In genomic region chr12:76370831-76371571, GRCm38 (mm10) we compare ENCODE assay signal across 8 mouse cellular contexts. TPM values are rescaled to one million over a fixed set of nuclear protein-coding genes. Genes with fewer than 3 reads are reported as not detected.
DNase-seq lines count a peak whose midpoint lies in the region; ATAC-seq and TF ChIP-seq lines count a peak whose summit lies in the region.

No protein-coding gene starts in this region.

- peak; percentile 83 for DNase-seq in brain, embryonic 14.5 days (ENCODE audit: low read depth)
- peak; percentile 85 for DNase-seq in forebrain, embryonic 10.5 days (ENCODE audit: extremely low spot score, low spot score)
- peak; percentile 82 for DNase-seq in heart, postnatal 0 days (ENCODE audit: low spot score)
- peak; percentile 86 to 92 for DNase-seq in kidney, postnatal 4 days
- peak; percentile 90 for DNase-seq in lung, embryonic 14.5 days
- peak; percentile 76 for DNase-seq in ovary, adult 18-20 months (ENCODE audit: low spot score)
- peak; percentile 78 for DNase-seq in thymus, adult 2 months

- peak overlapping the region; percentile 82 for H3K9ac ChIP-seq in heart, postnatal 0 days (replicated peaks; ENCODE audit: low read depth, low read length)
- H3K9ac ChIP-seq in lung, embryonic 14.5 days = peak overlapping the region; percentile 99

- H3K27me3 ChIP-seq in forebrain, embryonic 10.5 days (ENCODE audit: poor library complexity, severe bottlenecking) = no peaks in the 10 kb centered on the region
- H3K27me3 ChIP-seq in heart, postnatal 0 days (ENCODE audit: control insufficient read depth, insufficient read depth, low read length) = no peaks in the 10 kb centered on the region
- H3K27me3 ChIP-seq in lung, embryonic 14.5 days (ENCODE audit: insufficient read depth, low read length) = no peaks in the 10 kb centered on the region
- H3K27me3 ChIP-seq in thymus, adult 2 months (ENCODE audit: control insufficient read depth, insufficient read depth, low read length) = no peaks in the 10 kb centered on the region

- under 1% methylated on average over 61 of the region's 63 CpGs for WGBS in forebrain, embryonic 10.5 days
- 0% methylated on average over 45 of the region's 63 CpGs for WGBS in heart, postnatal 0 days
- under 1% methylated on average over 61 of the region's 63 CpGs for WGBS in lung, embryonic 14.5 days
- WGBS in thymus, adult 2 months = under 1% methylated on average over 63 of the region's 63 CpGs

- TF ChIP-seq CTCF in brain, embryonic 14.5 days (IDR thresholded peaks at IDR 0.05; ENCODE audit: borderline replicate concordance, extremely low read depth, insufficient read depth, insufficient read length) = no peak; the same call in 1 of the 2 replicates
- TF ChIP-seq CTCF in heart, postnatal 0 days (IDR thresholded peaks at IDR 0.05; ENCODE audit: low read depth) = no peak; the same call in 1 of the 2 replicates
- 0 out of 2 replicates have a peak, but pooled peaks have one; percentile 17 for TF ChIP-seq CTCF in lung, embryonic 14.5 days (IDR thresholded peaks at IDR 0.05; ENCODE audit: low read depth)
- TF ChIP-seq CTCF in thymus, adult 2 months (IDR thresholded peaks at IDR 0.05; ENCODE audit: borderline replicate concordance, control insufficient read depth, extremely low read depth, insufficient read depth, low read length, poor library complexity) = 0 out of 2 replicates have a peak, but pooled peaks have one; percentile 49

- peak overlapping the region; percentile 81 for H3K4me2 ChIP-seq in heart, postnatal 0 days (ENCODE audit: low read depth, low read length)
- peak overlapping the region; percentile 78 for H3K4me2 ChIP-seq in lung, embryonic 14.5 days

- 0 out of 2 replicates have a peak, but pooled peaks have one; percentile 34 for TF ChIP-seq POLR2A in brain, embryonic 14.5 days (IDR thresholded peaks at IDR 0.05; ENCODE audit: borderline replicate concordance, extremely low read depth, insufficient read depth, insufficient read length, poor library complexity, severe bottlenecking)
- peak; percentile 50 for TF ChIP-seq POLR2A in thymus, adult 2 months (IDR thresholded peaks at IDR 0.05; ENCODE audit: control insufficient read depth, extremely low read depth, insufficient read depth, low read length, poor library complexity)

- peaks cover 60% of the 10 kb centered on the region for H3K4me1 ChIP-seq in forebrain, embryonic 10.5 days
- H3K4me1 ChIP-seq in heart, postnatal 0 days (ENCODE audit: control insufficient read depth, insufficient read depth) = peaks cover 34% of the 10 kb centered on the region
- peaks cover 19% of the 10 kb centered on the region for H3K4me1 ChIP-seq in lung, embryonic 14.5 days (ENCODE audit: insufficient read depth)
- H3K4me1 ChIP-seq in thymus, adult 2 months (replicated peaks; ENCODE audit: control insufficient read depth, insufficient read depth, low read length) = peaks cover 19% of the 10 kb centered on the region

- ATAC-seq in CD4-positive, CD25-positive, alpha-beta regulatory T cell, adult 4 months = peak; percentile 5
- ATAC-seq in heart, postnatal 0 days (ENCODE audit: insufficient read depth, low read depth) = peak; percentile 69
- peak; percentile 61 for ATAC-seq in lung, embryonic 14.5 days (ENCODE audit: insufficient read depth)

- H3K36me3 ChIP-seq in forebrain, embryonic 10.5 days (replicated peaks) = peaks cover 4% of the 10 kb centered on the region; the same call in 1 of the 2 replicates
- H3K36me3 ChIP-seq in heart, postnatal 0 days (replicated peaks; ENCODE audit: control insufficient read depth, insufficient read depth, low read length) = no peaks in the 10 kb centered on the region
- no peaks in the 10 kb centered on the region for H3K36me3 ChIP-seq in lung, embryonic 14.5 days (ENCODE audit: insufficient read depth)
- no peaks in the 10 kb centered on the region for H3K36me3 ChIP-seq in thymus, adult 2 months (ENCODE audit: control insufficient read depth, insufficient read depth, low read length)

- peak overlapping the region; percentile 100 for H3K27ac ChIP-seq in forebrain, embryonic 10.5 days
- H3K27ac ChIP-seq in heart, postnatal 0 days (ENCODE audit: low read depth) = peak overlapping the region; percentile 94
- H3K27ac ChIP-seq in lung, embryonic 14.5 days (ENCODE audit: low read depth) = peak overlapping the region; percentile 100
- peak overlapping the region; percentile 69 for H3K27ac ChIP-seq in thymus, adult 2 months (ENCODE audit: control insufficient read depth, insufficient read depth, low read length)

- peak overlapping the region; percentile 96 for H3K4me3 ChIP-seq in forebrain, embryonic 10.5 days
- peak overlapping the region; percentile 66 for H3K4me3 ChIP-seq in heart, postnatal 0 days (ENCODE audit: low read depth, low read length)
- H3K4me3 ChIP-seq in lung, embryonic 14.5 days (ENCODE audit: low read depth, low read length) = peak overlapping the region; percentile 89
- peak overlapping the region; percentile 68 for H3K4me3 ChIP-seq in thymus, adult 2 months (ENCODE audit: control insufficient read depth, insufficient read depth, low read length)

- no peak for TF ChIP-seq EP300 in heart, postnatal 0 days (IDR thresholded peaks at IDR 0.05; ENCODE audit: low read depth)

- H3K9me3 ChIP-seq in forebrain, embryonic 10.5 days = no peaks in the 10 kb centered on the region
- H3K9me3 ChIP-seq in heart, postnatal 0 days (replicated peaks; ENCODE audit: control insufficient read depth, low read length) = no peaks in the 10 kb centered on the region
- no peaks in the 10 kb centered on the region for H3K9me3 ChIP-seq in lung, embryonic 14.5 days (ENCODE audit: low read depth, low read length)

RNA-seq across cellular contexts. Expression of gene Zbtb1, which starts 0.9 kb away (rescaled TPM):
- polyA plus RNA-seq in CD4-positive, CD25-positive, alpha-beta regulatory T cell, adult 4 months (2017; shearing (Covaris generic)) = 10 to 100 TPM; 21.2 to 22.4 TPM
- 3.1 and 3.4 TPM in 2 replicates for polyA plus RNA-seq in brain, embryonic 14.5 days (2012; rRNA removed)
- polyA plus RNA-seq in forebrain, embryonic 10.5 days (2016; fragmentation: Nextera tagmentation; extraction: Ambion mirVana) = 8.0 and 8.4 TPM in 2 replicates
- total RNA-seq in heart, postnatal 0 days (2014; rRNA removed; ENCODE audit: low replicate concordance) = 2.8 and 5.0 TPM in 2 replicates
- polyA plus RNA-seq in heart, postnatal 0 days (2015; fragmentation: Nextera tagmentation; extraction: Ambion mirVana) = 4.4 and 4.6 TPM in 2 replicates
- 12.6 and 13.2 TPM in 2 replicates for polyA plus RNA-seq in lung, embryonic 14.5 days (2014; fragmentation: Nextera tagmentation; extraction: Ambion mirVana)
- 7.2 and 8.0 TPM in 2 replicates for polyA plus RNA-seq in thymus, adult 2 months (2012; rRNA removed)

RNA-seq across cellular contexts. Expression of gene Zbtb25, which starts 1.6 kb away (rescaled TPM):
- 10 to 100 TPM; 12.7 to 13.8 TPM for polyA plus RNA-seq in CD4-positive, CD25-positive, alpha-beta regulatory T cell, adult 4 months (2017; shearing (Covaris generic))
- polyA plus RNA-seq in brain, embryonic 14.5 days (2012; rRNA removed) = 22.3 and 24.8 TPM in 2 replicates
- 18.6 and 20.1 TPM in 2 replicates for polyA plus RNA-seq in forebrain, embryonic 10.5 days (2016; fragmentation: Nextera tagmentation; extraction: Ambion mirVana)
- total RNA-seq in heart, postnatal 0 days (2014; rRNA removed; ENCODE audit: low replicate concordance) = 8.1 and 26.1 TPM in 2 replicates
- 8.6 and 10.4 TPM in 2 replicates for polyA plus RNA-seq in heart, postnatal 0 days (2015; fragmentation: Nextera tagmentation; extraction: Ambion mirVana)
- polyA plus RNA-seq in lung, embryonic 14.5 days (2014; fragmentation: Nextera tagmentation; extraction: Ambion mirVana) = 18.4 and 19.4 TPM in 2 replicates
- polyA plus RNA-seq in thymus, adult 2 months (2012; rRNA removed) = 22.1 and 28.7 TPM in 2 replicates

RNA-seq across cellular contexts. Expression of gene Hspa2, which starts 33.0 kb away (rescaled TPM):
- polyA plus RNA-seq in CD4-positive, CD25-positive, alpha-beta regulatory T cell, adult 4 months (2017; shearing (Covaris generic)) = 1 to 10 TPM; 3.8 to 6.2 TPM
- 3.9 and 5.4 TPM in 2 replicates for polyA plus RNA-seq in brain, embryonic 14.5 days (2012; rRNA removed)
- 3.1 and 3.7 TPM in 2 replicates for polyA plus RNA-seq in forebrain, embryonic 10.5 days (2016; fragmentation: Nextera tagmentation; extraction: Ambion mirVana)
- total RNA-seq in heart, postnatal 0 days (2014; rRNA removed; ENCODE audit: low replicate concordance) = 8.7 and 13.2 TPM in 2 replicates
- 13.7 and 15.0 TPM in 2 replicates for polyA plus RNA-seq in heart, postnatal 0 days (2015; fragmentation: Nextera tagmentation; extraction: Ambion mirVana)
- polyA plus RNA-seq in lung, embryonic 14.5 days (2014; fragmentation: Nextera tagmentation; extraction: Ambion mirVana) = 6.0 TPM in 2 replicates
- 5.1 and 6.0 TPM in 2 replicates for polyA plus RNA-seq in thymus, adult 2 months (2012; rRNA removed)

RNA-seq across cellular contexts. Expression of gene Akap5, which starts 46.3 kb away (rescaled TPM):
- 1 to 10 TPM; 3.3 to 3.8 TPM for polyA plus RNA-seq in CD4-positive, CD25-positive, alpha-beta regulatory T cell, adult 4 months (2017; shearing (Covaris generic))
- polyA plus RNA-seq in brain, embryonic 14.5 days (2012; rRNA removed) = 4.2 and 8.5 TPM in 2 replicates
- polyA plus RNA-seq in forebrain, embryonic 10.5 days (2016; fragmentation: Nextera tagmentation; extraction: Ambion mirVana) = 2.6 and 3.1 TPM in 2 replicates
- total RNA-seq in heart, postnatal 0 days (2014; rRNA removed; ENCODE audit: low replicate concordance) = 0.50 and 3.7 TPM in 2 replicates
- 1.1 TPM in 2 replicates for polyA plus RNA-seq in heart, postnatal 0 days (2015; fragmentation: Nextera tagmentation; extraction: Ambion mirVana)
- 24.2 and 25.7 TPM in 2 replicates for polyA plus RNA-seq in lung, embryonic 14.5 days (2014; fragmentation: Nextera tagmentation; extraction: Ambion mirVana)
- 0.08 and 0.16 TPM in 2 replicates for polyA plus RNA-seq in thymus, adult 2 months (2012; rRNA removed)

RNA-seq across cellular contexts. Expression of gene Ppp1r36, which starts 46.3 kb away (rescaled TPM):
- not detected for polyA plus RNA-seq in CD4-positive, CD25-positive, alpha-beta regulatory T cell, adult 4 months (2017; shearing (Covaris generic))
- polyA plus RNA-seq in brain, embryonic 14.5 days (2012; rRNA removed) = 0.44 and 1.2 TPM in 2 replicates
- 0.30 and 0.47 TPM in 2 replicates for polyA plus RNA-seq in forebrain, embryonic 10.5 days (2016; fragmentation: Nextera tagmentation; extraction: Ambion mirVana)
- not detected in 2 replicates for total RNA-seq in heart, postnatal 0 days (2014; rRNA removed; ENCODE audit: low replicate concordance)
- 1.5 and 1.7 TPM in 2 replicates for polyA plus RNA-seq in heart, postnatal 0 days (2015; fragmentation: Nextera tagmentation; extraction: Ambion mirVana)
- 2.8 and 3.2 TPM in 2 replicates for polyA plus RNA-seq in lung, embryonic 14.5 days (2014; fragmentation: Nextera tagmentation; extraction: Ambion mirVana)
- not detected in 2 replicates for polyA plus RNA-seq in thymus, adult 2 months (2012; rRNA removed)

Comparison
In these comparisons a context has a peak if more than half of its experiments do, and no peak if none do; other contexts are left out.
1. Peak in every context shown above with its lines: DNase-seq, ATAC-seq, H3K4me3 ChIP-seq and H3K27ac ChIP-seq.
2. ATAC-seq: peak in every context shown above with its lines; median percentile 69 in heart, postnatal 0 days; 61 in lung, embryonic 14.5 days; 5 in CD4-positive, CD25-positive, alpha-beta regulatory T cell, adult 4 months.
3. CTCF ChIP-seq: peak in lung, embryonic 14.5 days (single experiment) and thymus, adult 2 months (single experiment); none in brain, embryonic 14.5 days (single experiment) and heart, postnatal 0 days (single experiment).